Mouse (Mus musculus) hindbrain, postnatal 0 days (tissue): Measurements from ENCODE around the gene Olfr1412. TPM values are rescaled to one million over a fixed set of nuclear protein-coding genes. Genes with fewer than 3 reads are reported as not detected.

Experiments
- ATAC-seq: fragments of 200-750 bp; cut with Nextera tagmentation; 2 replicates; pipeline ENCODE4 v1.8.0; 2017; ENCODE audit warnings: mild to moderate bottlenecking, moderate TSS enrichment, moderate library complexity
- DNase-seq: peaks from one replicate; pipeline ENCODE4 v3.0.0-alpha.2; 2015; ENCODE audit warnings: low spot score
- H3K27ac ChIP-seq: fragments of 300-500 bp; sonication (generic); 2 replicates; pipeline ENCODE4 v1.5.1; 2014; ENCODE audit warnings: mild to moderate bottlenecking
- H3K27me3 ChIP-seq: fragments of 300-500 bp; sonication (generic); 2 replicates; pipeline ENCODE4 v1.6.1; 2014; ENCODE audit warnings: low read length, mixed read lengths; ENCODE audit not compliant: insufficient read depth
- H3K36me3 ChIP-seq: fragments of 300-500 bp; sonication (generic); 2 replicates; pipeline ENCODE4 v1.6.1; 2014; ENCODE audit warnings: low read length, mixed read lengths; ENCODE audit not compliant: insufficient read depth
- H3K4me1 ChIP-seq: fragments of 300-500 bp; sonication (generic); 2 replicates; pipeline ENCODE4 v1.6.1; 2014; ENCODE audit warnings: antibody characterized with exemption, low read length, mixed read lengths; ENCODE audit not compliant: insufficient read depth
- H3K4me2 ChIP-seq: fragments of 300-500 bp; sonication (generic); 2 replicates; pipeline ENCODE4 v1.6.1; 2014; ENCODE audit warnings: low read depth, mild to moderate bottlenecking, low read length, moderate library complexity, mixed read lengths
- H3K4me3 ChIP-seq: fragments of 300-500 bp; sonication (generic); 2 replicates; pipeline ENCODE4 v1.5.1; 2014; ENCODE audit warnings: low read length
- H3K9ac ChIP-seq: fragments of 300-500 bp; sonication (generic); replicated peaks from 2 replicates; pipeline ENCODE4 v1.6.1; 2014; ENCODE audit warnings: mild to moderate bottlenecking, low read length, moderate library complexity, mixed read lengths
- H3K9me3 ChIP-seq: fragments of 300-500 bp; sonication (generic); 2 replicates; pipeline ENCODE4 v1.6.1; 2016; ENCODE audit warnings: low read length, mixed read lengths
- CTCF ChIP-seq: IDR thresholded peaks from 2 replicates; pipeline ENCODE4 v1.5.1; 2016; ENCODE audit warnings: antibody characterized with exemption, control low read depth, low read depth
- WGBS: fragments of 180-500 bp; shearing (Covaris S2); extraction: QIAGEN DNeasy Blood & Tissue Kit; methylation state at CpG from one replicate; pipeline ENCODE4 v1.1.7; 2014; 5-methylcytosine and 5-hydroxymethylcytosine counted together
- polyA plus RNA-seq: library from polyadenylated mRNA; unstranded; fragments of >200 nt; fragmentation: Nextera tagmentation; extraction: Ambion mirVana; gene quantifications from 2 replicates; pipeline ENCODE4 v1.2.1, GENCODE M21; 2015
- total RNA-seq: library from RNA; depleted of rRNA; stranded (reverse); fragments of >200 nt; gene quantifications from 2 replicates; pipeline ENCODE4 v1.2.3, GENCODE M21; 2014

Olfr1412 gene
- total and polyA plus RNA-seq, 2 experiments from 2014 or later = not detected

DNA sequence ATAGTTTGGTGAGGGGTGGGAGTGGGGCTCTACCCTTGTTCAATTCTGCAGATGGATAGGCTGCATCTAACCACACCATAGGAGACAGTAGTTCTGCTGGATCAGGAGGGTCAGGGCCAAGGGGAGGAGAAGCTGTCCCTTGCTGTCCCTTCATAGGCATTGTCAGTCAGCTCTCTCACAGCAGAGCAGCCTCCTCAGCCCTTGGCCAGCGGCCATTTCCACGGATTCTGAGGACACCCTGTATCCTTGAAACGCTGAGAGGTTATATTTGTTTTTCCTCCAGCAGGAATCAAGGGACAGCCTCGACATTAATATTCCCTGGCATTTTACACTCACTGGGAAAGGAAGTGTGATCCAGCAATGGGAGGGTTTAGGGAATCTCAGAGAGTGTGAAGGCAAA is 32.8 kb downstream of the Olfr1412 start:
- WGBS = 47% methylated on average over 4 of the region's 4 CpGs
- H3K9ac ChIP-seq = no peak overlapping the region

DNA sequence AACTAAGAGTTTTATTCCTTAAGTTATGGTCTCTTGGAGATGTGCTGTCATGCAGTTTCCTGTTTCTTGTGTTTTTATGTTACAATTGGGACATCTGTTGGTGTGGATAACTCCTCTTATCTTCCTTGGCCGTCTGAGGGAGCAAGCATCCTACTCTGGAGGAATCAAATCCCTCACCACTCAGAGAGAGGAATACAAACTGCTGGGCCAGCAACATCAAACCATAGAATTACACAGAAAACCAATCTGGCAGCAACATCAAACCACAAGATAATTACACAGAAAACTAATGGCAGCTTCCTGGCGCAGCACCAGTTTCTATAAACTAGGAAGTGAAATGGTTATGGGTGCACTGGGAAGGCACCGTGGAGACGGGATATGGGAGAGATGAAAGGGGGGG is 42.6 kb downstream of the Olfr1412 start:
- Histone ChIP-seq H3K4me3 (no peak overlapping the region), H3K27me3 (no peaks in the 10 kb centered on the region), H3K4me1 (no peaks in the 10 kb centered on the region), H3K4me2 (no peak overlapping the region), H3K9ac (no peak overlapping the region), H3K36me3 (no peaks in the 10 kb centered on the region), H3K9me3 (no peaks in the 10 kb centered on the region), H3K27ac (no peak overlapping the region)
- 51% methylated on average over 4 of the region's 4 CpGs for WGBS
- no peak for TF ChIP-seq CTCF
- DNase-seq (no peak), ATAC-seq (no peak)

More for the DNA sequence above, 32.8 kb downstream of the Olfr1412 start:
- DNase-seq = no peak
- H3K27me3 ChIP-seq = no peaks in the 10 kb centered on the region
- no peak overlapping the region for H3K4me2 ChIP-seq
- no peak overlapping the region for H3K27ac ChIP-seq
- no peaks in the 10 kb centered on the region for H3K36me3 ChIP-seq
- no peaks in the 10 kb centered on the region for H3K9me3 ChIP-seq
- no peak overlapping the region for H3K4me3 ChIP-seq
- ATAC-seq = no peak
- H3K4me1 ChIP-seq = no peaks in the 10 kb centered on the region
- TF ChIP-seq CTCF = no peak

DNA sequence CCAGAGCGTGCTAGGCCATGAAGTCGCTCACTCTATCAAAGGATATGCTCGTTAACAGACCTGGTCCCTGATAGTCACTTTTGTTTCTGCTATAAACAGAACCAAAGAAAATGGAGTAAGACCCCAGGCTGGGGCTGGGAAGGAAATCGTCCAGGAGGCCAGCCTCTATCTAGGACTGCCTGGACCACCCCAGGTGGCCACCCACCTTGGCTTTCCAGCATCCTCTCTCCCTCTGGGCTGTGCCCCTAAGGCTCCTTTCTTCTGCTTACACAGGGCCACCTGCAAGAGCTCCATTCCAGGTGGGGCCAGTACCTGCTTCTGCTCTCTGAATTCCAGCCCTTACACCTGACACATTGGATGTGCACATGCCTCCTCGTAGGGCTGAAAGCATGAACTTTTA is 46.6 kb downstream of the Olfr1412 start:
- Histone ChIP-seq H3K36me3 (peaks cover 7% of the 10 kb centered on the region; the same call in 1 of the 2 replicates), H3K4me1 (no peaks in the 10 kb centered on the region), H3K9ac (no peak overlapping the region), H3K4me3 (no peak overlapping the region), H3K4me2 (no peak overlapping the region), H3K27ac (no peak overlapping the region), H3K27me3 (no peaks in the 10 kb centered on the region), H3K9me3 (no peaks in the 10 kb centered on the region)
- no peak for DNase-seq
- no peak for ATAC-seq
- no peak for TF ChIP-seq CTCF
- WGBS = 76% methylated on average over 5 of the region's 5 CpGs

DNA sequence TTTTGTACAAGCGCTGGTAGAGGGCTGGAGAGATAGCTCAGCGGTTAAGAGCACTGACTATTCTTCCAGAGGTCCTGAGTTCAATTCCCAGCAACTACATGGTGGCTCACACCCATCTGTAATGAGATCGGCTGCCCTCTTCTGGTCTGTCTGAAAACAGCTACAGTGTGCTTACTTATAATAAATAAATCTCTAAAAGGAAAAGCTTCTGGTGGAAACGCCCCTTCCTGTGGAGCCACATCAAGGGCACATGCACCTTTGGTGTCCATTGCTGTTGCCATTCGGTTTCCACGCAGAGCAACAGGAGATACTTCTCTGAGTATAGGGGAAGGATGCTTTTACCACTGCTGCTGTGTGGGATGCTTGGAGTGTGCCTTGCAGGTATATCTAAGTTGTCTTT is 47.4 kb downstream of the Olfr1412 start:
- Histone ChIP-seq H3K4me2 (no peak overlapping the region), H3K27me3 (no peaks in the 10 kb centered on the region), H3K9ac (no peak overlapping the region), H3K27ac (no peak overlapping the region), H3K4me3 (no peak overlapping the region), H3K9me3 (no peaks in the 10 kb centered on the region), H3K4me1 (no peaks in the 10 kb centered on the region), H3K36me3 (peaks cover 13% of the 10 kb centered on the region)
- ATAC-seq = no peak
- no peak for DNase-seq
- TF ChIP-seq CTCF = no peak
- 76% methylated on average over 6 of the region's 6 CpGs for WGBS

DNA sequence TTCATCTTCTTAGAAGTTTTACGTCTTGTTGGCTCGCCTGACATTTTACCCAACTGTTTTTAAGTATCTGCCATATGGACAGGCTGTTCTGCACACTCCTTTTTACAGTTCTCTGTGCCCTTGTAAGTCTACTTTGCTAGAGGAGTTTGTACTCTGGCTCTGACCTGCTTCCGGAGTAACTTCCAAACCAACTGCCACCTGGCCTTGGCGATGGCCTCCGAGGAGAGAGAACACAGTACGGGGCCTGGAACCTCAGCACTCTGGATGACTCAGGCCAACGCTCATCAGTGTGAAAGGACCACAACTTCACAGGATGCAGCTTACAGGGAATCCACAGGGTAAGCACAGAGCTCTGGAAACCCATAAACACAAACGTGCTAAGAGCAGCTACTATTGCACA is 48.1 kb downstream of the Olfr1412 start:
- H3K27ac ChIP-seq = no peak overlapping the region
- no peak for TF ChIP-seq CTCF
- DNase-seq (no peak), ATAC-seq (no peak)
- H3K9ac ChIP-seq = no peak overlapping the region
- no peaks in the 10 kb centered on the region for H3K9me3 ChIP-seq
- H3K27me3 ChIP-seq = no peaks in the 10 kb centered on the region
- no peak overlapping the region for H3K4me3 ChIP-seq
- peaks cover 21% of the 10 kb centered on the region for H3K36me3 ChIP-seq
- no peaks in the 10 kb centered on the region for H3K4me1 ChIP-seq
- 83% methylated on average over 8 of the region's 8 CpGs for WGBS
- H3K4me2 ChIP-seq = no peak overlapping the region

DNA sequence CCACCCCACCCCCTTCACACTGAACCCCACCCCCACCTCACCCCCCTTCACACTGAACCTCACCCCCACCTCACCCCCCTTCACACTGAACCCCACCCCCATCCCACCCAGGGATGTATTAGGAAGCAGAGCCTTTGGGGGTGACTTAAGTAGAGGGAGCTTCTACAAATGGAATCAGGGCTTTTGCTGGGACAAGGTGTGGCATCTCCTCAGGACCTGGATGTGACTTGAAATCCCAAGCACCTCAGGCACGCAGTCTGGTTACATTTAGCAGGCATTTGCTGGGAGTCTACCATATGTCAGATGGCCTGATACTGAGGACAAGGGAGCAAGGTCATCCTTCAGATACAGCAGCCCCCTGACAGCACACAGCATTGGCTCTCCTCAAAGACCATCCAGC is 49.0 kb downstream of the Olfr1412 start:
- no peak for TF ChIP-seq CTCF
- Histone ChIP-seq H3K4me2 (no peak overlapping the region), H3K27ac (peak overlapping the region; percentile 56; the same call in 1 of the 2 replicates), H3K4me3 (no peak overlapping the region), H3K4me1 (no peaks in the 10 kb centered on the region), H3K27me3 (no peaks in the 10 kb centered on the region), H3K36me3 (peaks cover 21% of the 10 kb centered on the region), H3K9me3 (no peaks in the 10 kb centered on the region), H3K9ac (no peak overlapping the region)
- ATAC-seq = no peak
- no peak for DNase-seq
- WGBS = 29% methylated on average over 1 of the region's 1 CpGs

DNA sequence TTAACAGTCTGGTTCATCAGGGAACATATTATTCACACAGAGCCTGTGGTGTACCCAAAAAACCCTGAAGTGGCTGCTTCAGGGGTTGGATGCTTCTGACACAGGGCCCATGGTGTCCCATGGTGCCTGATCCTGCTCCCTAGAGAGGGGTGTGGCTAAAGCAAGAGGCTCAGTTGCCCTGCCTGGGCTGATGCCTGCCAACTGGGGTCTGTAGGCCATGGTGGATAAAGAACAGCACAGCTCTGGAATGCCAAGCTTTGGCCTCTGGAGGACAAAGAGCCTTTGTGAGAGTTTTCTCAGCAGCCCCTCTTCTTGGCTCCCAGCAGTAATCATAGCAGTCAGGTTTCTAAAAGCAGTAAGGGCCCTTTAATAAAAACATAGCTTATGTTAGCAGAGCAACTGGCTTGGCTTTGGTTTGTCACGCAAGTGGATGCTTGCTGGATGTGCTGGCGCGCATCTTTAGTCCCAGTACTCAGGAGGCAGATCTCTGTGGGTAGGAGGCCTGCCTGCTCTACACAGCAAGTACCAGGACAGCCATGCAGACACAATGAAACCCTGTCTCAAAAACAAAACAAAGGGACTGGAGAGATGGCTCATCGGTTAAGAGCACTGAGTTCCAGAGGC is 49.5 kb downstream of the Olfr1412 start:
- DNase-seq = peak; percentile 56
- peaks cover 21% of the 10 kb centered on the region for H3K36me3 ChIP-seq
- H3K4me3 ChIP-seq = no peak overlapping the region
- 0 out of 2 replicates have a peak, but pooled peaks cover 1% of the 10 kb centered on the region for H3K4me1 ChIP-seq
- ATAC-seq = peak; percentile 86
- no peaks in the 10 kb centered on the region for H3K9me3 ChIP-seq
- TF ChIP-seq CTCF = no peak
- 34% methylated on average over 4 of the region's 4 CpGs for WGBS
- peak overlapping the region; percentile 56; the same call in 1 of the 2 replicates for H3K27ac ChIP-seq
- no peaks in the 10 kb centered on the region for H3K27me3 ChIP-seq
- H3K4me2 ChIP-seq = no peak overlapping the region
- no peak overlapping the region for H3K9ac ChIP-seq
